Mouse (Mus musculus) olfactory bulb, adult 2 months (tissue): Measurements from ENCODE around the gene Slc25a40.

Source experiments
- CTCF ChIP-seq: fragments of 200-500 bp; IDR thresholded peaks from 2 replicates; pipeline ENCODE4 v1.5.1; 2012; ENCODE audit warnings: low read depth, mild to moderate bottlenecking, low read length, moderate library complexity; ENCODE audit not compliant: insufficient read depth
- POLR2A ChIP-seq: fragments of 200-500 bp; IDR thresholded peaks from 2 replicates; pipeline ENCODE4 v1.6.1; 2012; ENCODE audit warnings: mild to moderate bottlenecking, low read depth, low read length, moderate library complexity; ENCODE audit not compliant: insufficient read depth

DNA sequence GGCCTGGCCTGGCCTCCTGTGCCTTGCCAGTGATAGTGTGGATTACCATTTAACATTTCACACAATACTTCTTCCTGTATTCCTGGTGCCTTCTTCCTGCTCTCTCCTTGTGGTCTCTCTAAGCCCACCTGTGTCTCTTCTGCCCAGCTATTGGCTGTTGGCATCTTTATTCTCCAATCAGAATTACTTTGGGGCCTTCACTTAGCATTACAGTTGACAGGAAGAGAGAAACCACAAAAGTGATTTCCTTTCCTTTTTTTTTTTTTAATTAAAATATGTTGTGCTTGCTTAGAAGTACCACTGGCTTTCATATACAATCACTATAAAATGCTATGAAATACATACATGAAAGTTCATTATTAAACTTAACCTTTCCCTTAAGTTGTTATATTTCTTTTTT lies 32.9 kb downstream of the Slc25a40 start:
- TF ChIP-seq CTCF, result no peak
- TF ChIP-seq POLR2A, result no peak
